Mouse (Mus musculus): ENCODE measurements at regions not wholly inside any gene's neighbourhood (a gene's known extent, or its start where the extent isn't known, plus 50 kb on each side); places are given as distances from the start of the nearest gene placed in this dataset.
A peak's percentile ranks its signal among the peaks of the same experiment; 100 is the strongest.
"Not testable (repeated sequence)": the region's sequence is repeated elsewhere in the genome, so short reads cannot be mapped to it uniquely, and the experiment has no call there.

- not testable (repeated sequence) for DNase-seq
Observed at GRCm38 (mm10) chrX:103129347-103129746, 57.1 kb downstream of the Nap1l2 start.

GRCm38 (mm10) chrX:103109181-103109580, 77.3 kb downstream of the Nap1l2 start:
- DNase-seq, result no peak

- not testable (repeated sequence) for DNase-seq
Observed at GRCm38 (mm10) chrX:103067730-103068621, 118.5 kb downstream of the Nap1l2 start.

- not testable (repeated sequence) for DNase-seq
Observed at GRCm38 (mm10) chrX:103067107-103067506, 119.3 kb downstream of the Nap1l2 start.

- peak; percentile 4 to 8 for DNase-seq
Observed at GRCm38 (mm10) chrX:103026256-103027028, 98.3 kb downstream of the 1700018G05Rik start.

GRCm38 (mm10) chrX:103025495-103025894, 97.3 kb downstream of the 1700018G05Rik start:
- DNase-seq, result not testable (repeated sequence)

GRCm38 (mm10) chrX:103013425-103014057, 85.4 kb downstream of the 1700018G05Rik start:
- DNase-seq, result not testable (repeated sequence)

- not testable (repeated sequence) for DNase-seq
Observed at GRCm38 (mm10) chrX:103012298-103013243, 84.4 kb downstream of the 1700018G05Rik start.

GRCm38 (mm10) chrX:102993956-102994355, 65.8 kb downstream of the 1700018G05Rik start:
- DNase-seq, result not testable (repeated sequence)
